ENCODE assay signal across 35 mouse cellular contexts in genomic region chr2:169351547-169351946, GRCm38 (mm10).
"Had no signal": no experiment of that assay in that cellular context is flagged by ENCODE, and none has a peak within 500 bp of the region (broad histone marks: within the 10 kb centered on the region; RNA-seq: fewer than 3 reads in every experiment).

No protein-coding gene starts in this region.

- ATAC-seq: hindbrain, embryonic 16.5 days; hindbrain, postnatal 0 days; inflammation-experienced regulatory T-cells, adult 6 months; intestine, embryonic 15.5 days; intestine, embryonic 16.5 days; intestine, postnatal 0 days had no signal

- H3K27ac ChIP-seq: heart, adult 2 months; heart, embryonic 10.5 days; heart, embryonic 13.5 days; heart, embryonic 15.5 days; hindbrain, embryonic 10.5 days; hindbrain, embryonic 12.5 days; hindbrain, embryonic 13.5 days; hindbrain, embryonic 14.5 days; hindbrain, embryonic 15.5 days; hindbrain, postnatal 0 days; intestine, embryonic 15.5 days; kidney, embryonic 15.5 days; kidney, postnatal 0 days; layer of hippocampus, adult 2 months had no signal

- H3K27me3 ChIP-seq: heart, embryonic 12.5 days; heart, embryonic 13.5 days; hindbrain, embryonic 12.5 days; hindbrain, embryonic 13.5 days; hindbrain, embryonic 15.5 days; intestine, embryonic 15.5 days; kidney, embryonic 15.5 days had no signal

- H3K4me1 ChIP-seq: heart, embryonic 10.5 days; heart, embryonic 12.5 days; heart, embryonic 13.5 days; heart, embryonic 15.5 days; hindbrain, embryonic 10.5 days; hindbrain, embryonic 12.5 days; hindbrain, embryonic 13.5 days; hindbrain, embryonic 15.5 days; intestine, embryonic 15.5 days; kidney, embryonic 15.5 days had no signal

- H3K9me3 ChIP-seq: heart, embryonic 10.5 days; heart, embryonic 12.5 days; heart, embryonic 13.5 days; heart, embryonic 15.5 days; hindbrain, embryonic 12.5 days; hindbrain, embryonic 13.5 days; hindbrain, embryonic 15.5 days; intestine, embryonic 15.5 days had no signal

- DNase-seq: heart, adult 2 months; heart, postnatal 10 days; heart, postnatal 14 days; heart, postnatal 36 days; heart, postnatal 4 days; kidney, adult 11 months; kidney, adult 18-20 months; kidney, adult 2 months; kidney, adult 8-10 months; kidney, adult 9 months; kidney, postnatal 10 days; kidney, postnatal 14 days; kidney, postnatal 25 days; kidney, postnatal 36 days; kidney, postnatal 4 days; layer of hippocampus, adult 9-11 months had no signal

- H3K9ac ChIP-seq: heart, embryonic 12.5 days; heart, embryonic 13.5 days; heart, embryonic 15.5 days; hindbrain, embryonic 12.5 days; hindbrain, embryonic 13.5 days; hindbrain, embryonic 14.5 days; hindbrain, embryonic 15.5 days; intestine, embryonic 15.5 days; kidney, embryonic 15.5 days had no signal

- H3K4me3 ChIP-seq: heart, adult 2 months; heart, embryonic 10.5 days; heart, embryonic 12.5 days; heart, embryonic 13.5 days; heart, embryonic 15.5 days; hindbrain, embryonic 10.5 days; hindbrain, embryonic 12.5 days; hindbrain, embryonic 13.5 days; hindbrain, embryonic 15.5 days; intestine, embryonic 15.5 days; kidney, embryonic 15.5 days; layer of hippocampus, adult 2 months had no signal

- H3K36me3 ChIP-seq: heart, embryonic 10.5 days; heart, embryonic 12.5 days; heart, embryonic 13.5 days; heart, embryonic 15.5 days; hindbrain, embryonic 10.5 days; hindbrain, embryonic 12.5 days; hindbrain, embryonic 13.5 days; hindbrain, embryonic 15.5 days; intestine, embryonic 15.5 days; kidney, embryonic 15.5 days had no signal

- H3K4me2 ChIP-seq: heart, embryonic 11.5 days; heart, embryonic 12.5 days; heart, embryonic 13.5 days; heart, embryonic 15.5 days; hindbrain, embryonic 12.5 days; hindbrain, embryonic 13.5 days; hindbrain, embryonic 14.5 days; hindbrain, embryonic 15.5 days; intestine, embryonic 15.5 days; kidney, embryonic 15.5 days had no signal
